In genomic region chr11:60931869-60932481, GRCm38 (mm10) we compare ENCODE assay signal across 8 mouse cellular contexts. TPM values are rescaled to one million over a fixed set of nuclear protein-coding genes. Genes with fewer than 3 reads are reported as not detected.
DNase-seq lines count a peak whose midpoint lies in the region; ATAC-seq lines count a peak whose summit lies in the region.

Gene Map2k3, plus strand, starts transcription at chr11:60932033.

- peak; percentile 91 for ATAC-seq in intestine, embryonic 14.5 days (replicated peaks; ENCODE audit: low FRiP score, low TSS enrichment, low read depth)

- intact Hi-C loops in left cerebral cortex, postnatal 14 days (cut with DNase I), result loop anchor here (5.0 kb wide), 1 partner anchor 160 kb away; no protein-coding TSS in a partner anchor

- H3K36me3 ChIP-seq in intestine, embryonic 14.5 days (ENCODE audit: control insufficient read depth, insufficient read depth, low read length), result no peaks in the 10 kb centered on the region; the same call in 1 of the 2 replicates

- peak within 1 kb of the TSS; percentile 34; the same call in 1 of the 2 replicates for H3K27ac ChIP-seq in intestine, embryonic 14.5 days (ENCODE audit: low read depth)

- WGBS in intestine, embryonic 14.5 days, result 0% methylated on average over 55 of the region's 59 CpGs

- no peaks in the 10 kb centered on the region for H3K9me3 ChIP-seq in intestine, embryonic 14.5 days (ENCODE audit: control insufficient read depth, low read length)

- peak within 1 kb of the TSS; percentile 83 for H3K9ac ChIP-seq in intestine, embryonic 14.5 days (ENCODE audit: low read length)

- H3K27me3 ChIP-seq in intestine, embryonic 14.5 days (replicated peaks; ENCODE audit: control insufficient read depth, insufficient read depth, low read length), result no peaks in the 10 kb centered on the region

- H3K4me3 ChIP-seq in intestine, embryonic 14.5 days (ENCODE audit: low read depth, low read length), result peak within 1 kb of the TSS; percentile 95

- H3K4me1 ChIP-seq in intestine, embryonic 14.5 days (replicated peaks; ENCODE audit: control insufficient read depth, insufficient read depth, low read length), result peaks cover 19% of the 10 kb centered on the region

- DNase-seq in adrenal gland, adult (ENCODE audit: inconsistent age in 2 of 2, low spot score in 1 of 2), result peak; percentile 98
- DNase-seq in embryo, embryonic 10.5 days (ENCODE audit: low spot score), result peak; percentile 98
- DNase-seq in gastrocnemius, postnatal 25 days, result peak; percentile 97
- peak; percentile 91 for DNase-seq in intestine, embryonic 14.5 days (ENCODE audit: low spot score)
- peak; percentile 96 for DNase-seq in left cerebral cortex, postnatal 14 days (ENCODE audit: low spot score in 2 of 2)
- peak; percentile 95 for DNase-seq in mesoderm, embryonic 11.5 days (ENCODE audit: low read depth, low spot score)
- DNase-seq in right cerebral cortex, postnatal 36 days (ENCODE audit: low spot score in 2 of 2), result peak; percentile 93 to 95
- DNase-seq in yolk sac, embryonic 10.5 days (ENCODE audit: low spot score), result peak; percentile 95

- peak within 1 kb of the TSS; percentile 89 for H3K4me2 ChIP-seq in intestine, embryonic 14.5 days (ENCODE audit: low read length)

RNA-seq across cellular contexts. Expression of gene Map2k3, which starts in this region (rescaled TPM):
- total RNA-seq in gastrocnemius, postnatal 25 days (2021), result 100 to 1,000 TPM; 154 to 218 TPM
- 91.7 and 94.5 TPM in 2 replicates for polyA plus RNA-seq in intestine, embryonic 14.5 days (2014; fragmentation: Nextera tagmentation; extraction: Ambion mirVana)
- total RNA-seq in left cerebral cortex, postnatal 14 days (2021), result 10 to 100 TPM; 12.1 to 14.7 TPM

Comparison
In these comparisons a context has a peak if more than half of its experiments do, and no peak if none do; other contexts are left out.
1. Peak in every context shown above with its lines: DNase-seq, ATAC-seq, H3K4me3 ChIP-seq and H3K27ac ChIP-seq.
2. RNA of gene Map2k3 (total RNA-seq): 154 to 218 TPM in gastrocnemius, postnatal 25 days; 12.1 to 14.7 TPM in left cerebral cortex, postnatal 14 days; every median in the first group is over 4 times any median in the second.